Mouse (Mus musculus): ENCODE results near the gene Odr4. TPM values are rescaled to one million over a fixed set of nuclear protein-coding genes. Genes with fewer than 3 reads are reported as not detected.

Gene Odr4
- total RNA-seq (2021), result 10 to 100 TPM; 24.2 to 27.1 TPM

GRCm38 (mm10) chr1:150392638-150393487 is at the start of gene Odr4, which contains the start of gene Tpr:
Gene Odr4 (minus strand): TSS chr1:150393080.
Gene Tpr (plus strand): TSS chr1:150392838.
- peak; percentile 98 to 99 for DNase-seq
- intact Hi-C loops (cut with DNase I), result no loop called here

DNA sequence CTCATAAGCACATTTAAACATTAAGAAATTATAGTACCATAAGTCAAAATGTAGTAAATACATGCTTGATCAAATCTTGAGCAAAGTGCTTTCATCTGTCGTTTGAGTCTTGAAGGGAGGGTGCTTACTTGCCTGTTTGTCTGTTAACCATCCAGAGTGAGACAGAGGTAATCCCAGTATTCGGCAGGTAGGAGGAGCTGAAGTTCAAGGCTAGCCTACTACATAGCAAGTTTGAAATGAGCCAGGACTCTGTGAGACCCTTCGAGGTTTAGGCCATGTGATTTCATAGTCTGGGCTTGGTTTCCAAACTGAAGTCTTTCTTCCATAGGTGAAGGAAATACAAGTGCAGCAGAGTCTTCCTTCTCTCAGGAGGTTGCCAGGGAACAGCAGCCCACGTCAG is 48.9 kb upstream of the Odr4 start:
- DNase-seq, result no peak
- intact Hi-C loops (cut with DNase I), result loop anchor here (5.0 kb wide), 1 partner anchor 34 kb away; no protein-coding TSS in a partner anchor

DNA sequence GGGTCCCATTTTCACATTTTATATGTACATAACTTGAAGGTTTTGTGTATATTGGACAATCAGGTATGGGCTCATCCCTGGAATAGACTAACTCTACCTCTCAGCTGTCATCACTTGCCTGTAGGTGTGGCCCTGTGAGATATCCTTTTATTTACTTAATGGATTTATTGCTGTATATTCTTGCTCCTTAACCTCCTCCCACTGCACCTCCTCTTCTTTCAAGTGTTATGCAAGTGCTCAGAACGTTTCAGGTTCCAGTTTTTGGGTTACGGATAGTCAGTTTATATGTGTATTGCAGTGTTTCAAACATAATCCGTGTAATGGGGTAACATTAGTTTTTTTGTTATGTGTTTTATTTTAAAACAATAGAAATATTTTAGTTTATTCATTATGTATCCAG is 45.8 kb upstream of the Odr4 start:
- intact Hi-C loops (cut with DNase I), result loop anchor here (5.0 kb wide), 1 partner anchor 41 kb away; no protein-coding TSS in a partner anchor
- no peak for DNase-seq

- no peak for DNase-seq
- intact Hi-C loops (cut with DNase I), result no loop called here
Observed at GRCm38 (mm10) chr1:150426216-150426615, 33.3 kb upstream of the Odr4 start.

- peak; percentile 51 to 69 for DNase-seq
- intact Hi-C loops (cut with DNase I), result no loop called here
Observed at GRCm38 (mm10) chr1:150425665-150426064, 32.8 kb upstream of the Odr4 start.

GRCm38 (mm10) chr1:150418426-150418825 is 25.5 kb upstream of the Odr4 start:
- no peak for DNase-seq
- intact Hi-C loops (cut with DNase I), result no loop called here

DNA sequence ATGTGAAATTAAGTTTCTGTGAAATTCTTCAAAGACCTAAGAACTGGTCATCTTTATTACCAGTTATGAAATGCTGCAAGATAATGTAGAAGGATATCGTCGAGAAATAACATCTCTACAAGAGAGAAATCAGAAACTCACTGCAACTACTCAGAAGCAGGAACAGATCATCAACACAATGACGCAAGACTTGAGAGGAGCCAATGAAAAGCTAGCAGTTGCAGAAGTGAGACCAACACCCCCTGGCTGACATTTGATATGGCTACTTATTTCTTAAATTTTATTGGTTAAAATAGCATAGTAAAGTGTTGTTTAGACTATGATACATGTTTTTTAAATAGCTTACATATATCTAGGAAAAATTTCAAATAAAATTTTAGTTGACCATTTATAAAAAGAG is 23.1 kb upstream of the Odr4 start:
- intact Hi-C loops (cut with DNase I), result no loop called here
- DNase-seq, result no peak

GRCm38 (mm10) chr1:150409996-150410395 is 17.1 kb upstream of the Odr4 start:
- DNase-seq, result no peak
- intact Hi-C loops (cut with DNase I), result loop anchor here (5.0 kb wide), 1 partner anchor 32 kb away; no protein-coding TSS in a partner anchor

- peak; percentile 32 to 50 for DNase-seq
- intact Hi-C loops (cut with DNase I), result loop anchor here (5.0 kb wide), 1 partner anchor 35 kb away; no protein-coding TSS in a partner anchor
Observed at GRCm38 (mm10) chr1:150407285-150407684, 14.4 kb upstream of the Odr4 start.

GRCm38 (mm10) chr1:150404555-150404954 is 11.7 kb upstream of the Odr4 start:
- no peak for DNase-seq
- intact Hi-C loops (cut with DNase I), result no loop called here

- no peak for DNase-seq
- intact Hi-C loops (cut with DNase I), result no loop called here
Observed at GRCm38 (mm10) chr1:150403914-150404313, 11.0 kb upstream of the Odr4 start.

GRCm38 (mm10) chr1:150396001-150396400 is 3.1 kb upstream of the Odr4 start:
- intact Hi-C loops (cut with DNase I), result loop anchor here (5.0 kb wide), 1 partner anchor 41 kb away; no protein-coding TSS in a partner anchor
- DNase-seq, result no peak

DNA sequence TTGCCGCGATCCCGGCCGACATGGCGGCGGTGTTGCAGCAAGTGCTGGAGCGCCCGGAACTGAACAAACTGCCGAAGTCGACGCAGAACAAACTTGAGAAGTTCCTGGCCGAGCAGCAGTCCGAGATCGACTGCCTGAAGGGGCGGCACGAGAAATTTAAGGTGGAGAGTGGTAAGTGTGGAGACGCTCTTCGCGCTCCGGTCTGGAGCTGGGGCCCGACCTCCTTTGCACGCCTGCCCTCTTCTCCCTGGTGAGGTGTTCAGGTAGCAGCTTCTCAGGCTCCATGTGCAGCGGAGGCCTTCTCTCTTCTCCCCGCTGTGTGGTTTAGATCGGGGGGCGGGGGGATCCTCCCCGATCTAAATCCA is 590 bp upstream of the Odr4 start:
- DNase-seq, result no peak
- intact Hi-C loops (cut with DNase I), result no loop called here

DNA sequence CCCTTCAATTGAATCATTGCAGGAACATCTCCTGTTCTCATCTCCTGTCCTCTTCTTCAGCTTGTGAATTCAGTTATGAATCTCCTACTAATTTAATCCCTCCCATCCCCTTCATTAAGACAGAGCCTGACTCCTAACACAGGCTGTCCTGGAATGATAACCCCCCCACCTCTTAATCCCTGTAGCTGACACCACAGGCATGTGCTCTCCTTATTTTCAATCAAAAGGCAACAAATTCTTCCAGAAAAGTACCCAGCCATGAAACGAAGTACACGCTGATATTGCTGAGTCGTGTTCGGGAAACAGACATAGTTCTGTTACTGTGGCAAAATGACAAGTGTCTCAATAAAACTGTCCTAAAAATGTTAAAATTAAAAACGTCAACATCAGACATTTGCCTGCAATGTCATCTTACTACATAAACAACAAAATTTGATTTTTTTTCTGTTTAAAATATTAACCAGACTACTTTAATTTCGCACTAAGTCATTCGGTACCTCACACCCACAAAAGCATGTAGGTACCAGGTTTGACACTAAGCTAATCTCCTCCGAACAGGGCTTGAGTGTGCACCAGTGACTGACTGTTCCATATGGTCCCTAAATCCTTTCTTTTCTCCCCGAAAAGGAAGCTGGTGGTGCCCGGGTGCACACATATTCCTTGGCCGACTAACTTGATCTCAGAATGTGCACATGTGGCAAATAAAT is 796 bp downstream of the Odr4 start:
- DNase-seq, result no peak
- intact Hi-C loops (cut with DNase I), result no loop called here

GRCm38 (mm10) chr1:150389390-150390129 is 3.3 kb downstream of the Odr4 start:
- intact Hi-C loops (cut with DNase I), result no loop called here
- DNase-seq, result no peak

DNA sequence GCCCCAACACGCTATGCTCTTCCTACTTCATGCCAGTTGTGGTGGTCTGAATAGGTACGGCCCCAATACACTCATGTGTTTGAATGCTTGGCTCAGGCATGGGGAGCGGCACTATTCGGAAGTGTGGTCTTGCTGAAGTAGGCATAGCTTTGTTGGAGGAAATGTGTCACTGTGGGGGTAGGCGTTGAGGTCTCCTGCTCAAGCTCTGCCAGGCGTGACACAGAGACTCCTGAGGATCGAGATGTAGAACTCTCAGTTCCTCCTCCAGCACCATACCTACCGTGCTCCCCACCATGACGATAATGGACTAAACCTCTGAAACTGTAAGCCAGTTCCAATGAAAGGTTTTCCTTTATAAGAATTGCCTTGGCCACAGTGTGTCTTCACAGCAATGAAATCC is 5.3 kb downstream of the Odr4 start:
- intact Hi-C loops (cut with DNase I), result no loop called here
- DNase-seq, result no peak

- intact Hi-C loops (cut with DNase I), result no loop called here
- no peak for DNase-seq
Observed at GRCm38 (mm10) chr1:150384138-150384537, 8.7 kb downstream of the Odr4 start.

GRCm38 (mm10) chr1:150374247-150374646 is 18.6 kb downstream of the Odr4 start:
- intact Hi-C loops (cut with DNase I), result no loop called here
- no peak for DNase-seq

DNA sequence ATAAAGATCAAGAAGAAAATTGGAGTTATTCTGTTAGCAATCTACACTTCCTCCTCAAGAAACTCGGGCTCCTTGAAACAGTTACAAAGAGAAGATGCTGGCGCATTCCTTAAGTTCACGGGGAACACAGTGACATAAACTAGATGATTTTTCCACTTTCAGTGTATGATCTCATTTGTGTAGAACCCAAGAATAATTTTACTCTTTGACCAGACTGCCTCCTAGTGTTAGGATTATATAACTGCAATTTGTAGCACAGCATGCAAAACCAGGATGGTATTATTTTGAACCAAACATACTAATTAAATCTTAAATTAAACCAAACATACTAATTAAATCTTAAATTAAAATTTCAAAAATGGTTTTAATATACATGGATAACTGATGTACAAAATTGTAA is 20.0 kb downstream of the Odr4 start:
- intact Hi-C loops (cut with DNase I), result no loop called here
- DNase-seq, result no peak

DNA sequence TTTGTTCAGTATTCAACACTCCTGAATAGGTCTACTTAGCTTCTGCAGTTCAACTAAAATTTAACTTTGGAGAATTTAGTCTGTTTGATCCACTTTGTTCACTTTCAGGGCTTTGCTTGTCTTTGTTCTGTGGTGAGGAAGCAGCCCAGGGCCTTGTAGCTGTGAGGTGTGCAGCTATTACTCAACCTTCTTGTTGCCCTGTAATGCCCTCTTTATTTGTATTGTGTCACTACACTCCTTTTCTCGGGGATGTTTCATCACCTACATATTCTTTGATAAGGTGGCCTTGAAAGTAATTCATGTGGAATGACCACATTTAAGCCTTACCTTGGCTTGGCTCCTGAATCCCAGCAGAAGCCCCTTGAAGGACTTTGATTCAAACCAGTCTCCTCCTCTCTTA is 32.0 kb downstream of the Odr4 start:
- intact Hi-C loops (cut with DNase I), result no loop called here
- no peak for DNase-seq

DNA sequence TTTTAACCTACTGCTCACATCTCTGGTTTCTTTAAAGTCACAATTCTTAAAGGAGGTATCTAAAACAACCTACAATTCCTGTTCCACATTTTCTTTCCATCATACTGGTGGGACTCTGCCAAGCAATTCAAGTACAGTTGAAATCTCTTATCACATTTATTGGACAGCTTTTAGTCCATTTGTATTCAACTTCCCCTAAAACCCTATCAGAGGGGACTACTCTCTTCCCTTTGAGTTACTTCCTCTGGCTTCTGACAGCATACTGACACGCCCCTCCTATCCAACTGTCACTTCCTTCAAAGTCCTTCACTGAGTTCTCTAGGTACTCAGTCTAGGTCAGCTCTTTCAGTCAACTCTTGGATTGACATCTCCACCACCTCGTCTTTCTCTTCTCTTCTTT is 57.8 kb downstream of the Odr4 start:
- no peak for DNase-seq
- intact Hi-C loops (cut with DNase I), result no loop called here

Data from heart, postnatal 10 days (tissue).